Mouse (Mus musculus) cerebellum, postnatal 10 days (tissue): ENCODE results near the gene Celf2.

Source experiments
- DNase-seq, 2 experiments: peaks; one replicate each; pipeline ENCODE4 v3.0.0; 2021; ENCODE audit warnings: mixed read lengths in 2 of 2

Gene Celf2

GRCm38 (mm10) chr2:7173271-7174064 is 335.9 kb downstream of the Celf2 start:
- DNase-seq = peak; percentile 93 to 97

DNA sequence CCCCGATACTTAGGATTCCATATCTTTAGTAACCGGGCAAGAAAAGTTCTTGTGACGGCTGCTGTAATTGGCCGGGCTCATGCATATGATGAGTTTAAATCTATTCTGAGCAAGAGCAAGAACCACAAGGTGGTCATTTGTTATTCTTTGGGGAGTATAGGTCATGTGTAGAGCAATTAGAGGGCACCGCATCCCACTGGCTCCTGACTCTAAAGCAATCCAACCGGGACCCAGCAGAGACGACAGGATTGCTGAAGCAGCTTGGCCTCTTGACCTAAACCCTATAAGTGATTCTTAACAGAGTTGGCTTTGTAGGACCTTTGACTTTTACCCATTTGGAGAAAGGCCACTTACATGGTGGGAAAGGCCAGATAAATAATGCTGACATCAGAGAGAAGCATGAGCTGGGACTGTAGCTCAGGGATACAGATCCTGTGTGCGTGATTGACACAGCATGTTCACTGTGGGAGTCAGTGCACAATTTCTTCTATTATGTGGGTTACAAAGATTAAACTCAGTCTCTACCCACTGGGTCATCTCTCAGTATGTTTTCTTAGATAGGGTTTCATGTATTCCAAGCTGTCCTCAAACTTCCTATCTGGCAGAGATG is 338.2 kb downstream of the Celf2 start:
- DNase-seq = no peak

DNA sequence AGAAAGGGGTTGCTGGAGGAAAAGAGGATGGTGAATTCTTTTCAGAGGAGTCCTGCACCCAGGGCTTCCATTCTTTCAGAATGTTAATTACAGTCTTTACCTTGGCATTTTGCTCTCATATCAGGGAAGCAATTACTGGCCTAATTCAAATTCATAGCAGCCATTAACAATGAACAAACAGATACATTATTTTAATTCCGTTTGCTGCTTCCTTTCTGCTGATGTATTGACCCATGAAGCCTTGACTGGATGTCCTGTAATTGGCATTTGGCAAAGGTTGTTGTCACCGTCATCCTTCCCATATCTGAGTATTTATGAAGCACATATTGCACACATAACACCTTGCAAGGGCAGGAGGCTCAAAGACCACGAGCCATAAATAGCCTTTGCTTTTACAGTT is 343.6 kb downstream of the Celf2 start:
- DNase-seq = no peak

- peak; percentile 31 to 40 for DNase-seq
These were observed 349.3 kb downstream of the Celf2 start for GRCm38 (mm10) chr2:7160108-7160507.

- DNase-seq = no peak
These were observed 362.1 kb downstream of the Celf2 start for GRCm38 (mm10) chr2:7147303-7147702.

DNA sequence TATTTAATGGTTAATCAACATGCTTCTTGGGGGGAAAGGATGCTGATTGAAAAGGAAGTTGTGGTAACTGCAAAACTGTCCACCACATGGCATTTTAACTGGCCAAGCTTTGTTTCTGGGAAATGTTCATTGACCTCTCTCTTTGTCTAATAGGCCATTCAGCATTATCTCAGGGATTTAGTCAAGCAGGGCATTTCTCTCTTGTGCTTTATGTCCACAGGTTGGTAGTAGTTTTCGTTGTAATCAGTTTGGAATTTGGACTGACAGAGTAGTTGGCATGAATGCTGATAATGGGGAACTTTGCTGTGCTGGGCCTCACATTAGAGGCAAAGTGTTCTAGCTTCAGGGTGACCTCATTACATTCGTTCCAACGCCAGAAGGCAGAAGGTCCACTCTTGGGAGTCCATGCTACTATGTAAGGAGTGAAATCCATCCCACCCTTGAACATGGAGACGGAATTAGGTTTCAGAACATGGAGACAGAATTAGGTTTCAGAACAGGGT is 363.8 kb downstream of the Celf2 start:
- DNase-seq = no peak

DNA sequence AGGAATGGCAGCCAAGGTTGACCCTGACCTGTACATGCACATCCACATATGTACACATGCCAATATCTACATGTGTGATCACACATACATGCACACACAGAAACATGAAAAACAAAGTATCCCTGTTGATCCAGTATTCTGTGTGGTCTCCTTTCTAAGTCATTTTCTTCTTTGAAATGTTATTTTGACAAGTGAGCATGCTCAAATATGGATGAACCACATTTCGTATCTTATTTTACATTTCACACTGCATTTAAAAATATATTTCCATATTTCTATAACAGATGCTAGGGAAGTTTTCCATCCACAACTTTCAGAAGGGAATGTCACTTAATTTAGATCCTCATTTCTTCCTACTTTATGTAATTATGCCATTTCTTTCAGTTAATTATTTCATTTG is 364.5 kb downstream of the Celf2 start:
- DNase-seq = no peak

DNA sequence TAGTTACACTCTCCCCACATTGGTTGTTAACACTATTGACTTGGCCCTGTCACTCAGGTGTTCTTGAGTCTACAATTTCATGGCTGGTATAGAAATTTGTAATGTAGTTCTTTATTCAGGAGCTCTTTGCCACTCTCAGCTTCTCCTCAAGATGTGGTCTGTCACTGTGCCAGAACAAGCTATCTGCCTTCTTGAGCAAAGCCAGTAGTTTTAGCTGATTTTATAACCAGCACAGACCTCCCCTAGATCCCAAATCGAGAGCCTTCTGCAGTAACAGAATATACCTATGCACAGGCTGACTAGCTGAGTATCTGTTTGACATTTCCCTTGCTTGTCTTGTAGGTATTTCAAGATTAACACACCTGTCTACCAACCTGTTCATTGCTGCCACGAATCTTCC is 386.0 kb downstream of the Celf2 start:
- no peak for DNase-seq

DNA sequence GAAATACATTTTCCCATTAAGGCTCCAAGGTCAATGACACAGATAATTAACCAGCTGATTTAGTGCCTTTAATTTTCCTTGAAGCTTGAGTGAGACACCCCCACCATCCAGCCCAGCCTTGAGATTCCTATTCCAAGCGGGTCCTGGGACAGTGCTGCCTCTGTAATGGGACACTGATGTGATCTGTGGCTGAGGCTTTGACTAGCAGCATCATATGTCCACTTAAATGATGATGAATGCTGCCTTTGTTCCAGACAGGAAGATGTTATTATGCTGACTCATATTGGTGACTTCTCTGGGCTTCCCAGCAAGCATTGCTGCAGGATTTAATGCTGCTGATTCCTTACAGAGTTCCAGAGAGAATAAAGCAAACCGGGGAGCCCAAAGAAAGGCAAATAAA is 393.6 kb downstream of the Celf2 start:
- DNase-seq = no peak

DNA sequence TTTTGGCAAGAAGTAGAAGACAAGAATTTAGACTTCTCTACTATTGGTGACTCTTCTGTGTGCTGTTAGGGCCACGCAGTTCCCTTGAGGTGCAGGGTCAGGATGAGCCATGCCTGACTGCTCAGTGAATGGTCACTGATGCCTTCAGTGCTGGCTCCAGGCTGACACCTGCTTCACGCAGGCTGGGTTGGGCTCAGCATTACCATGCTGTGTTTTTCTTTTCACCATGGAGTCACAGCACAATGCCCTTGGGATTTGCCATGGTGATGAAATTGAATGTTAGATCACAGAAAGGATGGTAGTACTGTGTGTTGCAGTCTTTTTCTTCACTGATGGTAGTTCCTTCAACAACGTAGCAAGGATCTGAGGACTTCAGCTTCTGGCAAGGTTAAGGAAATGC is 394.2 kb downstream of the Celf2 start:
- peak in 1 of 2 experiments; percentile 15 for DNase-seq

- DNase-seq = no peak
These were observed 395.6 kb downstream of the Celf2 start for GRCm38 (mm10) chr2:7113738-7114137.

DNA sequence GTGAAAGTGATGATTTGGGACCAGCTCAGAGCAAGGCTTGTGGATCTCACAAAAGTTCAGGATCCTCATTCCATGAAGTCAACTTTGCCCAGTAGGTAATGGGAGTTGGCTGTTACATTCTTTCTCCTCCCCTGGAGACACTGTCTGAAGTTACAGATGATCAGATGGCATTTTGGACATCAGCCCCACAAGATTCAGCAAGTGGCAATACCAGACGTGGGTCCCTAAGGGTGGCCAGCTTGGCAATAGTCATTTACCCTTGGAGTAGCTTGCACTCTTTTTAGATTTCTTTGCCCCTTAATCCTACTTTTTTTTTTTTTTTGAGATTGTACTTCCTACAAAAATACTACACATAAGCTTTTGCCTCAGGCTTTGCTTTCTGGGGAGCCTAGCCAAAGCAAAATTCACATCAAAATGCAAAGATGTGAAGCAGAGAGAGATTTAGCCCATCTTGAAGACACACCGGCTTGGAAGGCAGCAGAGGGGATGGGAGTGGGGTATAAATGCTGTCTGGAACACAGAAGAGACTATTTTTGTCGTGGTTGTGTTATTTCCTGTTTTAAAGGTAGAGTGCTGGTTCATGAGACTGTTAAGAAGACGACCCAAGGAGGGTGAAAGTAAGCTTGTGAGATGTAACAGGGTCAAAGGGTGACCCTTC is 397.1 kb downstream of the Celf2 start:
- no peak for DNase-seq

DNA sequence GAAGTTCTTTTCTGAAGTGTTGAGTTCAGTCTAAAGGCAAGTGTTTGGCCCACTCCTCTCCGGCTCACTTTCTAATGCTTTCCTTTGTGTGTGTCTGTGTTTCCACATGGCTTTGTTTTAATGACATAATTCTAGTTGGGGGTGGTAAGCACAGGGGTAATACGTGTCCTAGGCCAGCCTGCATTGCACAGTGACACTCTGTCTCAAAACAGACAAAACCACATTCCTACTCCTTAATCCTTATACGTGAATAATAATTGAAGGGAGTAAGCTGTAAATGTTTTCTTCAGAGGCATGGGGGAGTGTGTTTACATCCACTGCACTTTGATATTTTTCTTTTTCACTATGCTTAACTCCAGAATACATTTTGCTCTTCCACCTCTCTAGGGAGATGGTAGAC is 415.9 kb downstream of the Celf2 start:
- no peak for DNase-seq

DNA sequence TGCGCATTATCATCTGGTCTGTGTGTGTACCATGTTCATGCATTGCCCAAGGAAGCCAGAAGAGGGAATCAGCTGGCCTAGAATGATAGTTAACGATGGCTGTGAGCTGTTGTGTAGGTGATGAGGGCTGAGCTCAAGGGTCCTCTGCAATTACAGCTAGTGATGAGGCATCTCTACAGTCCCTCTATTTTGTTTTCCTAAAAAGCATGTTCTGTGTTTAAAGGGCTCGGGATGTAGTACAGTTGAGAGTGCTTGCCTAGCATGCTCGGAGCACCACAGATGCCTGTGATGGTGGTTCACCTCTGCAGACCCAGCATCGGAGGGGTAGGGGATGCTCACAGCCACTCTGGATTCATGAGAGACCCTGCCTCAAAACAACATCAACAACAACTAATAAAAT is 416.7 kb downstream of the Celf2 start:
- DNase-seq = no peak

GRCm38 (mm10) chr2:7090496-7090895 is 418.9 kb downstream of the Celf2 start:
- DNase-seq = no peak

GRCm38 (mm10) chr2:7089069-7089834 is 420.1 kb downstream of the Celf2 start:
- DNase-seq = peak; percentile 93 to 94

DNA sequence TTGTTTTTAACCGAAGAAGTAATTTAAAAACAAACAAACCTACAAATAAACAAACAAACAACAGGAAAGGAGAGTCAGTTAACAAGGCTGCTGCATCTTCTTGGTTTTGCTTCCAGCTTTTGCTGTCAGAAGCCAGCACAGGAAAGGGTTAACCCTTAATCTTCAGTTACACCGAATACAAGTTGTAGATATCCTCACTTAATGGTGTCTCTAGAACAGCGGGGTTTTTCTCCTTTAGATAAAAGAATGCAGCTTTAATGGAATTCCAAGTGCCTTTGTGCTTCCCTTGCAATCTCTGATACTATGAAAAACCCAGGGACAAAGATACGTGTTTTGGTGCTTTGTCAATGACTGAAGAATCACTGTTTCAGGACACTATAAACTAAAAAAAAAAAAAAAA is 420.8 kb downstream of the Celf2 start:
- peak in 1 of 2 experiments; percentile 38 for DNase-seq

DNA sequence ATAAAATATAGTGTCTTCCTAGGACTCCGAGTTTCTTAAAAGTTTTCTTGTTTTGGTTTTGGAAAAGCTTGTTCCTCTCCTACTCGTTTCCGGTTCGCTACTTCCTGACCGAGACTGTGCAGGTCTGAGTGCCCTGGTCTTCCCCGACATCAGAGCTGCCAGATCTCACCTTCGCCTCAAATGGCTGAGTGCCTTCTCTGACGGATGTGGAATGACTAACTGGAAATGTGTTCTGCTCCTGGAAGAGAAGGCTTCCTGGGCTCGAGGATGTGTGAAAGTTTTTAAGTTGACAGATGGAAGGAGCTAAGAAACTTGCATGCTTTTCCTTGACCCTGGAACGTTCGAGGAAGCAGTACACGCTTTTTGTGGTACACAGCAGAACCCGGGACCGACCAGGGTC is 421.9 kb downstream of the Celf2 start:
- peak; percentile 64 to 73 for DNase-seq

GRCm38 (mm10) chr2:7083489-7084090 is 425.8 kb downstream of the Celf2 start:
- peak; percentile 40 to 56 for DNase-seq

DNA sequence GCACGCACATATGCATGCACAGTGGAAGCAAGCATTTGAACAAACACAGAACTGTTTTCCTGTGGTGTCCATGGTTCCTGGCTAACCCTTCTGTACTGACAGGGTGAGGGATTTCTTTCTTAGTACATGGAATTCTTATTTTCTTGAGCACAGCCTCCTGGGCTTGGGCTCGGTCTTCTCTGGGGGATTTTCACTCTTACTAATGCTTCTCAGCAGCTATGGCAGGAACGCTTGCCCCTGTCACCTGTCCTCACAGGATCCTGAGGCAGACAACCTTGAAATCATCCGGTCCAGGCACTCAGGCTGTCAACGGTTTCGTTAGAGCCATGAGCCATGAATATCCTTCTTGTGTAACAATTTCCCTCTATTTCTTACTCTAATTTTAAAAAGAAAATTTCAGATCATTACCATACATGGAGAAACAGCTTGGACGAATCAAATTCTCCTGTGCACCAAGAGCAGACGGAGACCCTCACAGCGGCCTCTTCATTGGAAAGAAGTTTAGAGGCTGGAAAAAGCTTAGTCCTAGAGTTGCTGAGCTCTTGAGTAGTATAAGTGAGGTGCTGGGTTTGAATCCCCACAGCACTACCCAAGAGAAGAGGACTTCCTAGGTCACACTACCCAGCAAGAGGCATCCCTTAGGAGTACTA is 426.9 kb downstream of the Celf2 start:
- DNase-seq = peak; percentile 34 to 48

DNA sequence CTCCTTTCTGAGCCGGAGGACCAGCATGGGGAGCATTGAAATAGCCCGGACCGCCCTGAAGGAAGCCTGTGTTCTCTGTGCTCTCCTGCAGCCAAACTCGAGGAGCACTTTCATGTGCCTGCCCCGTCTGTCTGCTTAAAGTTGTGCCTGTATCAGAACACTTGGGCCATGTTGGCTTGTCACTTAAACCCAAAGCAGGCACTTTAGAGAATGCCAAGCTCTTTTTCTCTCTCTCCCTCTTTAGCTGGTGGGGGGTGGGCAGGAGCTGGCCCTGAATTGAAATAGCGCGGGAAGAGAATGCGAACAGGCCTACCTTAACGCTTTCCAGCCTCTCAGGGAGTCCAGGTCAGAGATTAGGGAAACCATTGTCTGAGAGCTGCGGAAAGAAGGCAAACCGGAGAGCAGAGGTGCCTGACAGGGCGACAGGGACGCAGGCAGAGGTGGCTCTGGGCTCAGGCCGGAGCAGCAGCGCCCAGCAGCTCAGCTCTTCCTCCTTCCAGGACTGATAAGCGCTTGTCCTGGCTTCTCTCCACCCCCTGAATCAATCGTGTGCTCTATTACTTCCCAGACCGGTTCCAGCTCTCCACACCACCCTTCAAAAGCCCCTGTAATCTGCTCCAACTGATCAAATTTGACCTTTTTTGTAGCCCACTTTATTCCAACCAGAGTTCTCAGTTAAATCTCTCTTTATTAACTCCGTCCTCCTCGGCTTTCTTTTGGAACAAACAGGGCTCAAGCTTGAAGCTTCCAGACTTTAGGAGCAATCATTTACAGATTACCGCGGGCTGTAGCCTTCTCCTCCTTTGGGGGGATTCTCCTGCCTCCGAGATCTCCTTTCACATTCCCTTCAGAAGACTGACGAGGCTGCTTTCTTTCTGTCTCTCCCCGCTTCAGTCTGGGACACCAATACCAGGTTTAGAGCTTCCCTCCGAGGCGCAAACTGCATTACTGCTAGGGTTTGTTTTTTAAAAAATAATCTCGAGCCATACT is 428.3 kb downstream of the Celf2 start:
- peak; percentile 77 to 78 for DNase-seq
